Mouse (Mus musculus): Measurements from ENCODE around the gene Anapc4.

Anapc4 gene

DNA sequence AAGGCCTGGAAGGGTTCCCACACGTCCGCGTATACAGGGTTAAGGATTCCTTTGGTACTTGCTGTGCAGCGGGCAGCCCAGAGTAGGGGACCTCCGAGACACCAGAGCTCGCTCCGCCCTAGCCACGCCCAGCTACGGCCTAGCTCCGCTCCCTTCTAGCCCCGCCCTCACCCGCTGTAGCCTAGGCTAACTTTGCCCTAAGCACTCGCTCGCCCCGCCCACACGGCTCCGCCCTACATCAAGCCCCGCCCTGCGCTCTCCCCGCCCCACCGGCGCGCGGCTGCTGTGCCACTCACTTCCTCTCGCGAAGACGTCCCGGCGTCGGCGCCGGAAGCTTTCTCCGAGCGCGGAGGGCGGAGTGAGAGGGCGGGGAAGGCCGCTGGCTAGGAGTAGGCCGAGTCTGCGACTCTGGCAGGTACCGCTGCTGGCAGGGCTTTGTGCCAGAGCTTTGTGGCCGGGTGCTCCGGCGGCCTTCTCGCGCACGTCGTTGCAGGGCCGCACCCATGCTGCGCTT is at the start of gene Anapc4:
TSS of gene Anapc4 (plus strand) at position 252 of the 514 bp plus-strand sequence.
- peak; percentile 99 to 100 for DNase-seq (ENCODE audit: low spot score in 2 of 2)

DNA sequence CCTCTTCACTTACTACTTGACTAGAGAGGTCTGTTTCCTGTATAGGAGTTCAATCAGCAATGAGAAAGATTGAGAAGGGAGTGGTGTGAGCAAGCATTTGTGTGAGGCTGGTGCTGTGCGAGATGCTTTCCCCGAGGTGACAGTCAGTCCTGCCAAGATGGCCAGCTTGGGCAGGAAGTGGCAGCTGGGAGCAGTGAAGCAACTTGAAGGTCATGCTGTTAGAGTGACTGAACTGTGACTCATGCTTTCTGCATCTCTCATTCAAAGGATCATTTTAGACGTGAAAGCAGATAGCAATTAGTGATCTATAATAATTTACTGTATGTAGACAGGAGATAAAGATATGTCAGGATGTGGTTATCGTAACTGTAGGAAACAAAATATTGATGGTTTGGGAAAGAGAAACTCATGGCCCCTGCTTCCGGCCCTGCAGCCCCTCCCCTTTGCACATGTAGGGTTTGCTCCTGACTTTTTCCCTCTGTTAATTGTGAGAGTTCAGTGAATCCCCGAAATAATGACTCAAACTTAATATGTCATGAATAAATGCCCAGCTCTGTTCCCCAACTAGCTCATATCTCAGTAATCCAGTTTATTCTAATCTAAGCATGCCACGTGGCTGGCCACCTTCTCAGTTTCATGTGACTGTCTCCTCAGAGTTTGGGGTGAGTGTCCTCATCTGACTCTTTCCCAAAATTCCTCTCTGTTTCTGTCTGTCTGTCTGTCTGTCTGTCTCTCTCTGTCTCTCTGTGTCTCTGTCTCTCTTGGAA is 47.1 kb upstream of the Anapc4 start:
- DNase-seq (ENCODE audit: low spot score in 2 of 2), result no peak

DNA sequence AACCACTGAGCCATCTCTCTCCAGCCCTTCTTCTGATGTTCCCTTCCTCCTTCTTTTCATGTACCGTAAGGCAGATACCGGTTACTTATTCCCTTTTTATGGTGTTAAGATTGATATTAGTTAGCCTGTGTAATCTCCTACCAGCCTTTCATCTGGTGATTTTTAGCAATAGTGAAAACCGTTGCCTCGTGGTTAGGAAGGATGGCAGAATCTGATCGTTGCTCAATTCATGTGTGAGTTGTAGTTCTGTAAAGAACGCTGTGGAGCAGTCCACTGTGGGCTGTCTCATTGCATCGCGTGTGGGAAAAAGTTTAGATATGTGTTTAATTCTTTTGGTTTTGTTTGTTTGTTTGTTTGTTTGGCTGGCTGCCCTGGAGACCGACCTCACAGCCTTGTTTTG is 40.6 kb upstream of the Anapc4 start:
- no peak for DNase-seq (ENCODE audit: low spot score in 2 of 2)

DNA sequence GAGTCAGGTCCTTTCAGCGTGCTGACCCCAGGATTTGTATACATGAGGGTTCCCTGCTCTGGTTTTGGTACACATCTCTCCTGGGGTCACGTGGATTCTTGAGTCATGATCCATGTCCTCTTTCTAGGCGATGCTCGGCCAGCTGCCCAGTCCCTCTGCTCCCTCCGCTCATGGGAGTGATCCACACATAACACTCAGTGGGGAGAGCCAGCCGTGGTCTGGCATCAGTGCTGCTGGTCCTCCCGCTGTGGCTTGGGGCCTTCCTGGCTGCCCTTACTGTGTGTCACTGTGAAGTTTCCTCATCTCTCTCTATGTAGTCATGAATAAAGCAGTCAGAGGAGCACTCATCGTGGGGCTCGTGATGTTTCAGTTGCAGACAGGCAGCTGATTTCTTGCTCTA is 39.7 kb upstream of the Anapc4 start:
- no peak for DNase-seq (ENCODE audit: low spot score in 2 of 2)

DNA sequence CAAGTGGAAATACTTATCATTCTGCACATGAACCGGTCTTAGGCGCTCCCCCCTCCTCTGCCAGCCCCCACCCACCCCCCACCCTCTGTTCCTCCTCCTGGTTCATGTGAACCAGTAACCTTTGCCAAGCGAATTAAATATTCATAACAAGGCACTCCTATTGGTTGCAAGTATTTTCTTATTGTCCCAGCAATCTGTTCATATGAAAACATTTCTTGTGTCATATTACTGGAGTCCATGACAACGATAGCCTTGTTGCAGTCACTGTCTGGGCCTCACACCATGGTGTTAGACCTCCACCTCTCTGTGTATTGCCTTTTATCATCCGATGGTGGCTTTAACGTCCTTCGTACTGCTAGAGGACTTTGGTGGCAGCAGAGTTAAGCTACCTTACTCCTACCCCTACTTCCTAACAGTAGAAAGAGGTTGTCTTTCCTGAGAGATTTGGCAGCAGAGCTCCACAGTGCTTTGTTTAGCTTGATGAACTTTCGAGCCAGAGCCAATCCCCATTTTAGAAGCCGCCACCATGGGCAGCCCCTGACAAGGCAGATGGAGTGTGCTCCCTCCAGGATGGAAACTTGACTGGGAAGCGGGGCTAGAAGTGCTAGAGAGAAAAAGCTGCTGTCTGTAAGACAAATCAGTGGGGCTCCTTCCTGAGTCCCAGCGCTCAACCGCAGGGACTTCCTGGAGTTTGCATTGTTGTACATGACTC is 34.4 kb upstream of the Anapc4 start:
- no peak for DNase-seq (ENCODE audit: low spot score in 2 of 2)

DNA sequence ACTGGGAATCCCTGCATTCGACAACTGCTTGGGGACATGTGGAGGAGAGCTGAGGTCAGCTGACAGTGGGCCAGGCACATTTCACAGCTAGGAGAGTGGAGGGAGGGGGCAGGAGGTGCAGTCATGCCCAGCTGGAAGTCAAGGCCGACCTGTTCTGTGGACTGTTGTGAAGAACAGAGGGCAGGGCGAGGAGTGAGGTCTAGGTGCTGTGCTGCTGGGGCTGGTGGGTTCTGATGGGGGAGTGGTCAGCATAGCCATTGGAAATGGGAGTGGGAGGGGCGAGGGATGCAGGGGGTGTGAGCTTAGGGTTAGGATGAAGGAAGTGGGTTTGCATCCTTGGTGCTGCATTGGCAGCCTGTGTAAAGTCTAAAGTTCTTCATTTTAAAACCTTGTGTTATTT is 28.0 kb upstream of the Anapc4 start:
- DNase-seq (ENCODE audit: low spot score in 2 of 2), result no peak

DNA sequence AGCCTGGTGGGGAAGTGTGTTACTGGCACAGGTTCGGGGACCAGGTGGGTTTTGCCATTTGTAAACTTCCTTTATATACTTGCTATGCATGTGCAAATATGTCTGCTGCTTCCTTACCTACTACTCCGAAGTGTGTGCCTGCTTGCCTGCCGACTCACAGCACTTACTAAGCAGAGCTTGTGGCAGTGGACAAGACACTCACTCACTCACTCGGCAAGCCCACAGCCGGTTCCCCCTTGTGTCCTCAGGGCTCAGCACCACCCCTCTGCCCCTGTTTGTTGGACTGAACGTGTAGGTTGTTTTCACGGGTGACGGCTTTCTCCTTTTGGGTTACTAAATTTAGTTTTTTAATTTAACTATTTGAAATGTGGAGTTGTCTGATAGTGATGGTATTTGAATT is 27.5 kb upstream of the Anapc4 start:
- DNase-seq (ENCODE audit: low spot score in 2 of 2), result no peak

DNA sequence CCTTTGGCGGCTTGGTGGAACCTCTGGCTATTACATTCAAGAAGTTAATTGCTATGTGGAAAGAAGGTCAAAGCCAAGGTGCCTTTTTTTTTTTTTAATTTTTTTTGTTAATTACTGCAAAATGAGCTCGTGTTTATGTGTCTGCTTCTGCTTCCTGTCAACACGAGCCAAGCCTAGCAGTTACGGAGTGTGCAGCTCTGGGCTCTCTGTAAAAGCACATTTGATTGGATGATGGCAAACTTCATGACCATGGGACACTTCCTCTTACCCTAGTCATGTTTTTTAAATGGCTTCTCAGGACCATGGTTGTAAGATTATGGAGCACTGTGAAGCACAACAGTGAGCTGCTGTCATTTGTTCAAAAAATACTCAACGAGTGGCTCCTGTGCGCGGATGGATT is 26.8 kb upstream of the Anapc4 start:
- no peak for DNase-seq (ENCODE audit: low spot score in 2 of 2)

DNA sequence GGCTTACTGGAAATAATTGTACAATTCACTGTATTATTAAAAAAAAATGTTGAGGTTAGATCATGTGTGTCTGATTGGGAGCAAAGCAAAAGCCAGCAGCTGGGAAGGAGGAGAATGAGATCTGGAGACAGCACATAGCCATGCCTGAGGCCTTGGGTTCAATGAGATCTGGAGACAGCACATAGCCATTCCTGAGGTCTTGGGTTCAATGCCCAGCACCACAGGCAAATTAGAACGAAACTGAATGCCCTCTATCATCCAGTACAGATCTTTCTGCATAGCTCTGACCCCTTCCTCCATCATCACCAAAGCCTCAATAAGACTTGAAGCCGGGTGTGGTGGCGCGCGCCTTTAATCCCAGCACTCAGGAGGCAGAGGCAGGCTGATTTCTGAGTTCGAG is 23.4 kb upstream of the Anapc4 start:
- no peak for DNase-seq (ENCODE audit: low spot score in 2 of 2)

DNA sequence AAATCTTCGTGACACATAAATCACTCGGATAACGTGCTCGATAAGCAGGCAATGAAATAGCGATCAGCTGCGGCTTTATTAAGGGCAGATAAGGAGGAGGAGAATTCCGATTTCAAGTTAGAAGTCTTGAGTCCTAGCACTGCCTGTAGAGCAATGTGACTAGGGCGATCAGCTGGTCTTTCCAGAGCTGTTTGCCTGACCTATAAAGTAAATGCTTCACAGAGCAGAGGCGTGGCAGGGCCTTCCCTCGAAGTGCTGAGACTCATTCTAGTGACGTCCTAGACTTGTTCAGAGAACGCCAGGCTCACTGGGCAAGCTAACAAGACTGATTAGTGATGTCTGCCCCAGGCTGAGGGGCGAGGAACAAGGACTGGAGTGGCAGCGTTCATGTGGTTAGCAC is 22.8 kb upstream of the Anapc4 start:
- DNase-seq (ENCODE audit: low spot score in 2 of 2), result peak; percentile 3 to 10

DNA sequence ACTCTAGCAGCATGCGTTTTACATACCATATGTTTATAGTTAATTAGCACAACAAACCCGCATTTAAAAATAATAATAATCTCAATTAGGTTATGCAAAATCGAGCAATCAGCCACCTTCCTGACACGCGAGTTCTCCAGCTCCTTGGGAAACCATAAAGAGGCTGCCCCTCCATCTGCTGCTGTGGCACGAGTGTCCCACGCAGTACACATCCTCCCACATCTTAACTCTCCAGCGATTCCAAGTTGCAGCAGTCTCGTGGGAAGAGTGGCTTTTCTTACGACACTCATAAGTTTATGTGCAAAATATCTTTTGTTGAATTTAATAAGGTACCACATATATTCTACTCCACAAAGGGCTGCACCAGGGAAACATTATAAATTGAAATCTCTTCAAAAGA is 21.4 kb upstream of the Anapc4 start:
- no peak for DNase-seq (ENCODE audit: low spot score in 2 of 2)

DNA sequence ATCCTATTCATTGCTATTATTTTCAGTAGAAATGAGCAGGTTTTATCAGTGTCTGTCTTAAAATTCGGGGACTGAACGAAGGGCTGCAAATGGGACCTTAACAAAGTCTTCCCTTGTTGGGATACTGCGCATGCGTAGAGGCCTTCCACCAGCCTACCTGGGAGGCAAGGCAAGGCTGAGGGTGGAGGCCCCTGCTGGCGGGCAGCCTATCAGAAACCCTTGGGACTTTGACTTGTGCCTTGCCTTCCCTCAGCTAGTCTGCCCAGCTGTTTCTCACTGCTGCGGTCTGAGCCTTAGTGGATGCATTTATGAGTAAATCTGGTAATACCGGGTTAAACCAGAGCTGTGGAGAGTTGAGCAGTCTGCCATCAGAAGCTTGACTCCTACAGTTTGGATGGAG is 20.5 kb upstream of the Anapc4 start:
- no peak for DNase-seq (ENCODE audit: low spot score in 2 of 2)

DNA sequence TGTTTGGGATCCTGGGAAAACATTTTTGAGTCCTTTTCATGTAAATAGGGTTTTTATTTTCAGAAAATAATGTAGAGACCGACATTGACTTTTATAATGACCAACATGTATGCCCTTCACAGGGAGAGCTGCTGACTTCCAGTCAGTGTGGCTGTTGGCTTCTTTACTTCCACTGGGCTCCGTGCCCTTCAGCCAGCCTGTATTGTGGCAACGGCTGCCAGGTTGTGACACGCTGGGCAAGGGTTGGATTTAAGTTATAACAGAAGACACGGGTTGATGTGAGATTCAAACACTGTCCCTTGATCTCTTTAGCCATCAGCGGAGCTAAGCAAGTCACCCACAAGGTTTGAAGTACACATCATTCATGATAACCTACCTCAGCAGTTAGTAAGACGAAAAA is 15.1 kb upstream of the Anapc4 start:
- no peak for DNase-seq (ENCODE audit: low spot score in 2 of 2)

DNA sequence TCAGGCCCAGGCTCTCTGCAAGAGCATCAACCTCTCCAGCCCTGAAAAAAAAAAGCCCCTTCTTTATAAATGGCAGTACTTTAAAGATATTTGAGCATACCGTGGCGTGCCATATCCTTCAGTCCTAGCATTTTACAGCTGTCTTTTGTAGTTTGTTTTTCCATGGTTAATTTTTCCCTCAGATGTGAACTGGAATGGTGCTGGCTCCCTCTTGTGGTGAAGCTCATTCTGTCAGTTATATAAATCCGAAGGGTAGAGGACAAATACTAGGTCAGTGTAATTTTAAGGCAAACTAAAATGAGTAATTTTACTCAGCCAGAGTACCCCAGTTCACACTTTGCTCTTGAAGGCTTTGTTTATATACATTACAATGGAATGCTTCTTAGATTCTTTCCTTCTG is 12.1 kb upstream of the Anapc4 start:
- peak; percentile 20 to 32 for DNase-seq (ENCODE audit: low spot score in 2 of 2)

DNA sequence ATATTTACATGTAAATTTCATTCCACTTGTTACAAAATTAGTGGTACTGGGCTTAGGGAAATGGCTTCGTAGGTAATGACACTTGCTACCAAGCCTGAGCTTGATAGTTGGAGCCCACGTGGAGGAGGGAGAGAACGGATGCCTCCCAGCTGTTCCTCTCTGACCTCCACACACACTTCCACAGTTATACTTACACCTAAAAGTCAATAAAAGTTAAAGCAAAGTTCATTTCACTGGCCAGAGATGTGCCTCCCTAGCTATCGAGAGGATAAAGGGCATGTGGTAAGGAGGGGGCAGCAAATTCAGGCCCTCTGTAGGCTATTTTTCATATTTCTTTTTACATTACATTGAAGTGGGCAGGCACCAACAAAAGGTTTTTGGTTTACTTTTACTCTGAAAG is 5.9 kb upstream of the Anapc4 start:
- no peak for DNase-seq (ENCODE audit: low spot score in 2 of 2)

DNA sequence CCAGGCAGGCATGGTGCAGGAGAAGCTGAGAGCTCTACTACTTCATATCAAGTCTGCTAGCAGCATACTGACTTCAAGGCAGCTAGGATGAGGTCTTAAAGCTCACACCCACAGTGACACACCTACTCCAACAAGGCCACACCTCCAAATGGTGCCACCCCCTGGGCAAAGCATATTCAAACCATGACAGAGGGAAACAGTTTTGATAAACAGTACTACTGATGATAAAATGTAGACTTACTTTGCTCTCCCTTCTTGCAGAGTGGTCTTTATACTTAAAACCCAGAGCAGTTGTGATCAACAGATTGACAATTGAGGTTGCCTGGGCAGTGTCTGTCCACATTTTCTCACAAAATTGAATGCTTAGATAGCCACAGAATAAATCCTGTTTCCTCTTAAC is 807 bp upstream of the Anapc4 start:
- DNase-seq (ENCODE audit: low spot score in 2 of 2), result peak in 1 of 2 experiments; percentile 10

DNA sequence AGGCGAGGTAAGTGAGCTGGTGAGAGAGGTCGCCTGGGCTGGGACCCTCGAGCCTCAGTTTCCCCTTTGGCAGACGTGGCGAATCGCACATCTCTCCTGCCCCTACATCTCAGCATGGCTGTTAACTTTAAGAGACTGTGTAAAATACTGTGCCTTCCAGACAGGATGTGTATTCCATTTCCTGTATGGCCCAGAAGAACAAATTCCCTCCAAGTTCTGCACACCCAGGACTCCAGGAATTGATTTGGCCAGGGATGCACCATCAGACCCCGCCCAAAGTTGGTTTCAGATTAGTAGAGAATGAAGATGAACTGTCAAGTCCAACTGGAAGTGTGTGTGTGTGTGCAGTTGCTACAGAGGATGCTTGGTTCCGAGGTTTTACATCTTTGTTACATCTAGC is 574 bp downstream of the Anapc4 start:
- DNase-seq (ENCODE audit: low spot score in 2 of 2), result no peak

DNA sequence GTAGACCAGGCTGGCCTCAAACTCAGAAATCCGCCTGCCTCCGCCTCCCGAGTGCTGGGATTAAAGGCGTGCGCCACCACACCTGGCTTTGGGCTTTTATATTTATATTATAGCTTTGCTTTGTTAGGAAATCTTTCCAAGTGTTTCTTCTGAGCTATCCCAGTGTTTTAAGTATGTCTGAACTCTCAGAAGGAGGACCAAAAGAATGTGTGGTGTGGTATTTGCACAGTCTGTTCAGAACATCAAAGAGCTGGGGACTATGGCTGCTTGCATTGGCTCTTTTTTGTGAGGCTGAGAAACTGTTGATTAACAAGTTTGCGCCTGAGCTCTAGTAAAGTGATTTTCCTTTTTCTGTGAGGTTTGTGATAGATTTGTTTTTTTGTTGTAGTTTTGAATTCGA is 10.5 kb downstream of the Anapc4 start:
- no peak for DNase-seq (ENCODE audit: low spot score in 2 of 2)

DNA sequence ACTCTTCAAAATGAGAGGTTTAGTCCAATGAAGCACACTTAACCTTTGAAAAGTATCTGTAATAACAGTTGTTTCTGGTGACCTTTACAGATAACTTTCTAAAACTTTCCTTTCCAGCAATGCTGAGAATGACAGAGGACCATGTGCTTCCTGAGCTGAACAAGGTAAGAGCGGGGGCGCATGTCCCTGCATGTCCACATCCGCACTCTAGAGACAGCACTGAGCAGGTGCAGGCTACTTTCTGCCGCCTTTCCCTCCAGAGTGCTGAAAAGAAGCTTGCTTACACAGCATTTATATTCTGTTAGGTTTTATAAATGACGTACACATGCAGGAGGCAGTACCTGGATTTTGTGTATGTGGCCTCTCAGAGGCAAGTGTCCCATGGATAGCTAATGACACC is 21.9 kb downstream of the Anapc4 start:
- no peak for DNase-seq (ENCODE audit: low spot score in 2 of 2)

DNA sequence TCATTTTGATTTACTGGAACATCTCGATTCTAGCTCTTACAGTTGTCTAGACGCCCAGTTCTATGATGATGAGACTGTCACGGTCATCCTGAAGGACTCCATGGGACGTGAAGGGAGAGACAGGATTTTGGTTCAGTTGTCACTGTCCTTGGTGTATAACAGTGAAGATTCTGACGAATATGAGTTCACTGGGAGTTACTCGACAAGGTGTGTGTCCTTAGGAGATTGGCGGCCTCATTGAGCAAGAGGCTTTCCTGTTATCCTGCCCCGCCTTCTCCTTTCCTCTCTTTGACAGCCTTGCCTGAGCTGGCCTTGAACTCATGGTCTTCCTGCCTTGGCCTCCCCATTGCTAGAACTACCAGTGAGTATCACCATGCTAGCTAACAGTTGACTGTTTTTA is 30.6 kb downstream of the Anapc4 start:
- DNase-seq (ENCODE audit: low spot score in 2 of 2), result no peak

DNA sequence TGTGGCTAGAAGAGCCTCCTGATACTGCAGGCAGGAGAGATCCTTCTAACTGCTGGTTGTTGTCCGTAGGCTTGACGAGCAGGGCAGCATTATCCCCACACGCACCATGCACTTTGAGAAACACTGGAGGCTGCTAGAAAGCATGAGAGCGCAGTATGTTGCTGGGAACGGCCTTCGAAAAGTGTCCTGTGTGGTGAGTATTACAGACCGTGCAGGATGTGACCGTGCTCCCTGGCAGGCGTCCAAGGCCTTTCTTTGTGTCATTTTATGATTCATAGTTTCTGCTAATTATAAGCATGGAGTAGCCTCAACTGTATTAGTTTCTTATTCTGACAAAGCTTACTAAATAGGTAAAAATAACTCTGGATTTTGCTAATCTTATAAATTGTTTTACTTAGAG is 32.0 kb downstream of the Anapc4 start:
- DNase-seq (ENCODE audit: low spot score in 2 of 2), result peak; percentile 20 to 44

DNA sequence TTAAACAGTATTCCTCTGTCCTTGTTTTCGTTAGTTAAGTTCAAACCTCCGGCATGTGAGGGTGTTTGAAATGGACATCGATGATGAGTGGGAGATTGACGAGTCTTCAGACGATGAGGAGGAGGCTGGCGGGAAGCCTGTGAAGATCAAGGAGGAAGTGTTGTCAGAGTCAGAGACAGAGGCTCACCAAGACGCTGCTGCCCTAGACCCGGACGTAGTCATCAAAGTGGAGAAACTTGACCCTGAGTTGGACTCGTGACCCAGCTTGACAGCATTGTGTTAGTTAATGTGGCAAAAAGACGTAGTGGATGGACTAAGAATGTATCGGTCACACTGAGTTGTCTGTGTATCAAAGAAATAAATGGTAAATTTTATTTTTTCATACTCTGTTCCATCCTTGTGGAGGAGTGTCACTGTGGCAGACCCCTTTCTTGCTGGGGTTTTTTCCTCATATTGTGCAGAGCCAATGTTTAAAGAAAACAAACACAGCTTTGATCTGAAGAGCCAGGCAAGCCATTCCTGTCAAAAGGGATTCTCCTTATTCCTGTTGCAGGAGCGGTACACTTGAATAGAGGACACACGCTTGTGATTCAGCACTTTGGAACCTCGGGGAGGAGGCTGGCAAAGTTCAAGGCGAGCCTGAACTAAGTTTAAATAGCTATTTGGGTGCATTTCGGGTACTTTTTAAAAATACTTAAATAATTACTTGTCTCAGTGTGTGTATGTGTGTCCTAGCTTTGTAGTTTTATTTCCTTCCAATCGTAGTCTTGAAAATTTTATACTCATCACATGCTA is 32.7 kb downstream of the Anapc4 start:
- no peak for DNase-seq (ENCODE audit: low spot score in 2 of 2)

Data from urinary bladder, postnatal 36 days (tissue).